ENCODE assay signal across 8 mouse cellular contexts in the genomic region with DNA sequence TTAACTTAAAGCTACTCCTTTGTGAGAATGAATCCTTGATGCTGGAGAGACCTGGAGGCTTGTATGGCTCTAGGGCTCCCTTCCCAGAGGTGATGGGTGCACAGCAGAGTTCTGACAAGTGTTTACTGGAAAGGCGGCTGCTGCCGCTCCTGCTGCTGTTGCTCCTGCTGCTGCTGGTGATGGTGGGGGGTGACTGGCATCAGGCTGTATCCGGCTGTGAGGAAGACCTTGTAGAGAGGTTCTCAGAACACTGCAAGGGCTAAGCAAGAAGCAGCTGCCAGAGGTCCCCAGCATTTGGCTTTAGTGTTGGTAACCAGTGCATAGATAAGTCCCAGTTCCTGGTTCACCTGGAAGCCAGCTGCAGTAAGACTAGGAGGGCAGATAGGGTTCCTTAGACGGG.
DNase-seq lines count a peak whose midpoint lies in the region; ATAC-seq and TF ChIP-seq lines count a peak whose summit lies in the region.

No protein-coding gene starts in this region.

- peak overlapping the region; percentile 96 for H3K27ac ChIP-seq in kidney, embryonic 14.5 days (ENCODE audit: low read depth, low read length)
- peak overlapping the region; percentile 42 for H3K27ac ChIP-seq in brown adipose tissue, adult 24 weeks (replicated peaks; ENCODE audit: low read depth, low read length)
- peak overlapping the region; percentile 88 for H3K27ac ChIP-seq in intestine, embryonic 16.5 days (ENCODE audit: low read length)
- H3K27ac ChIP-seq in neural tube, embryonic 15.5 days (replicated peaks) = peak overlapping the region; percentile 98

- H3K36me3 ChIP-seq in kidney, embryonic 14.5 days (ENCODE audit: control insufficient read depth, insufficient read depth, low read length) = no peaks in the 10 kb centered on the region
- no peaks in the 10 kb centered on the region for H3K36me3 ChIP-seq in intestine, embryonic 16.5 days (ENCODE audit: control insufficient read depth, insufficient read depth, low read length)
- H3K36me3 ChIP-seq in neural tube, embryonic 15.5 days = no peaks in the 10 kb centered on the region

- 12% methylated on average over 4 of the region's 4 CpGs for WGBS in kidney, embryonic 14.5 days
- 30% methylated on average over 4 of the region's 4 CpGs for WGBS in intestine, embryonic 16.5 days
- 7% methylated on average over 4 of the region's 4 CpGs for WGBS in neural tube, embryonic 15.5 days
- 44% methylated on average over 4 of the region's 4 CpGs for WGBS in lung, adult 2 months

- peak overlapping the region; percentile 91 for H3K9ac ChIP-seq in kidney, embryonic 14.5 days (ENCODE audit: low read depth, low read length)
- peak overlapping the region; percentile 90 for H3K9ac ChIP-seq in intestine, embryonic 16.5 days (ENCODE audit: low read depth, low read length)
- H3K9ac ChIP-seq in neural tube, embryonic 15.5 days (replicated peaks) = peak overlapping the region; percentile 80

- no peak for TF ChIP-seq POLR2A in lung, adult 2 months (IDR thresholded peaks at IDR 0.05; ENCODE audit: borderline replicate concordance, extremely low read depth, low read depth, low read length)

- H3K4me2 ChIP-seq in kidney, embryonic 14.5 days (replicated peaks; ENCODE audit: low read depth, low read length) = peak overlapping the region; percentile 98
- H3K4me2 ChIP-seq in intestine, embryonic 16.5 days (ENCODE audit: low read depth, low read length) = peak overlapping the region; percentile 99
- peak overlapping the region; percentile 89 for H3K4me2 ChIP-seq in neural tube, embryonic 15.5 days

- H3K4me3 ChIP-seq in kidney, embryonic 14.5 days (ENCODE audit: low read length) = peak overlapping the region; percentile 81
- peak overlapping the region; percentile 65 for H3K4me3 ChIP-seq in brown adipose tissue, adult 24 weeks (ENCODE audit: insufficient read depth, low read depth, low read length)
- peak overlapping the region; percentile 77 for H3K4me3 ChIP-seq in intestine, embryonic 16.5 days (ENCODE audit: low read length)
- H3K4me3 ChIP-seq in neural tube, embryonic 15.5 days (replicated peaks) = peak overlapping the region; percentile 67
- no peak overlapping the region for H3K4me3 ChIP-seq in lung, adult 2 months (replicated peaks; ENCODE audit: extremely low read depth, low read depth, low read length)

- peaks cover 72% of the 10 kb centered on the region for H3K4me1 ChIP-seq in kidney, embryonic 14.5 days (ENCODE audit: control insufficient read depth, insufficient read depth, low read length)
- H3K4me1 ChIP-seq in brown adipose tissue, adult 24 weeks (ENCODE audit: control insufficient read depth, insufficient read depth, insufficient read length, low read length) = peaks cover 36% of the 10 kb centered on the region
- peaks cover 67% of the 10 kb centered on the region for H3K4me1 ChIP-seq in intestine, embryonic 16.5 days (ENCODE audit: control insufficient read depth, insufficient read depth, low read length)
- peaks cover 84% of the 10 kb centered on the region for H3K4me1 ChIP-seq in neural tube, embryonic 15.5 days
- H3K4me1 ChIP-seq in lung, adult 2 months (ENCODE audit: control insufficient read depth, insufficient read depth, low read length) = peaks cover 25% of the 10 kb centered on the region

- ATAC-seq in kidney, embryonic 14.5 days (ENCODE audit: low FRiP score, low TSS enrichment) = no peak
- ATAC-seq in intestine, embryonic 16.5 days = no peak
- no peak for ATAC-seq in neural tube, embryonic 15.5 days (ENCODE audit: low FRiP score)
- no peak for ATAC-seq in inflammation-experienced regulatory T-cells, adult 6 months

- no peak for DNase-seq in kidney, adult 18-20 months
- no peak for DNase-seq in left cerebral cortex, adult 18-20 months (ENCODE audit: low spot score in 2 of 2)
- no peak for DNase-seq in lung, adult 2 months

- no peaks in the 10 kb centered on the region for H3K27me3 ChIP-seq in kidney, embryonic 14.5 days (ENCODE audit: control insufficient read depth, insufficient read depth, low read length)
- no peaks in the 10 kb centered on the region for H3K27me3 ChIP-seq in intestine, embryonic 16.5 days (replicated peaks; ENCODE audit: control insufficient read depth, insufficient read depth, low read length)
- no peaks in the 10 kb centered on the region for H3K27me3 ChIP-seq in neural tube, embryonic 15.5 days (replicated peaks)

- TF ChIP-seq CTCF in lung, adult 2 months (IDR thresholded peaks at IDR 0.05; ENCODE audit: insufficient read depth, low read length) = no peak

- no peaks in the 10 kb centered on the region for H3K9me3 ChIP-seq in kidney, embryonic 14.5 days (ENCODE audit: control insufficient read depth, low read length)
- no peaks in the 10 kb centered on the region for H3K9me3 ChIP-seq in intestine, embryonic 16.5 days (ENCODE audit: control insufficient read depth, low read length)
- H3K9me3 ChIP-seq in neural tube, embryonic 15.5 days (replicated peaks) = no peaks in the 10 kb centered on the region

Comparison
In these comparisons a context has a peak if more than half of its experiments do, and no peak if none do; other contexts are left out.
1. H3K27ac ChIP-seq: peak in every context shown above with its lines; median percentile 98 in neural tube, embryonic 15.5 days; 96 in kidney, embryonic 14.5 days; 88 in intestine, embryonic 16.5 days; 42 in brown adipose tissue, adult 24 weeks.